Mouse (Mus musculus): Measurements from ENCODE around the gene Colgalt2. TPM values are rescaled to one million over a fixed set of nuclear protein-coding genes. Genes with fewer than 3 reads are reported as not detected.

Colgalt2 gene
- total RNA-seq, 2 experiments from 2014 or later = 5.3 TPM

DNA sequence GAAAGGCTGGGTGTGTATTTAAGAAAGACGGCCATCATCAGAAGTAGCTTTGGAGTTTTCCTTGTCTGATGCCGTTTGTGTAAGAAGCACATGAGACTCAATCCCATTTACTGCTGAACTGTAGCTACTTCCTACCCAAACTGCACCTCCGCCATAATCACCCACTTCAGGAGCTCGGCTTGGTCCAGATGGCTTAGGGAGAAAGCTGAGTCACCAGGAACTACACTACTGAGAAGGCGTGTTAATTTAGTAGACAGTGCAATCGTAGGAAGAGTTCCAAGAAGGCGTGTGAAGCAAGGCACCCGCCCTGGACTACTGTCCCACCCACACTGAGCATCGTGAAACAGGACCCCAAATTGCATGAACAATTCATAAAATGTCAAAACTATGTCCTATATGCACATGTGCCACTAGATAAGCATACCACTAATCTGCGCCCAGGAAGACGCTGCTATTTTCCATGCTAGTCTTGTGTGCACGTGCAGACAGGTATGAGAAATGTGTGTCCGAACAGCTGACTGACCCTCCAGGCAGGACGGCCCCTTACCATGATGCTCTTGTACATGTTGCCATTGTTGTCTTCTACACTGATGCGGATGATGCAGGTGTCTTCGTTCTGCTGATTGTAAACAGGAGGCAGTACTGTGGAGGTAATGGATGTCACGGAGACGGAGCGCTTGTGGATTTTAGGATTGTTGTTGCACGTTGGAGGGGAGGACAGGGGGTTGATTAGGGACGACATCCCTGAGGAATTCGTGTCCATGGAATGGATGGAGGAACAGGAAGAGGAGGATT is 124.7 kb downstream of the Colgalt2 start:
- intact Hi-C loops (cut with DNase I) = loop anchor here (2.0 to 10.0 kb wide), 3 partner anchors 223 to 311 kb away; partner anchors contain the start of genes Arpc5 and Rgl1
- peak; percentile 75 to 81 for DNase-seq (ENCODE audit: low spot score in 2 of 2)

DNA sequence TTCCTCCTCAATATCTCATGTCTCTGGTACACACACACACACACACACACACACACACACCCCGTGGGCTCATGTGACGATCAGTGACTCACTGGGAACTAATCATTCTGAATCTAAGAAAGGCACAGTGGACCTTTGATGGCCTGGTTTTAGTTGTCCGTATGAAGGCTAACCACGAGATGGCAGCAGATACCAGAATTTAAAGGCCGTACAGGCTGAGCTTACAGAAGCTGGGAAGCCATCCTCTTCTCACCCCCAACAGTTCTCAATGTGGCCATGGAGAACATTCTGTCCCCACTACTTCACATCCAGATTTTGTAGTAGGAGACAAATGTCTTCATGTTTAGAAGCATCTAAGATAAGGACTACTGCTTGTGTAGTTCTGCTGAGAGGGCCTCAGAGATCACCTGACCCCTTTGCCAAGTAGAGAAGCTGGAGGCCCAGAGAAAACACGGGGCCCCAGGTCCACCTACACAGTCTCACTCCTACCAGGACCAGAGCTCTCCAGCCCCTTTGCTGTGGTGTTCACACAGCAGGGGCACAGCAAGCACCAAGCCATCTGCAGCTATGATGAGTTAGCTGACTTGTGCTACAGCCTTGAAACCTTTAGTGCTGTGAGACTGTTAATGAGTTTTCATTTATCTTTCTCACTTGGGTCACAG is 125.5 kb downstream of the Colgalt2 start:
- peak; percentile 69 to 76 for DNase-seq (ENCODE audit: low spot score in 2 of 2)
- intact Hi-C loops (cut with DNase I) = loop anchor here (2.0 to 10.0 kb wide), 5 partner anchors 97 to 310 kb away; partner anchors contain the start of genes Arpc5 and Rgl1

DNA sequence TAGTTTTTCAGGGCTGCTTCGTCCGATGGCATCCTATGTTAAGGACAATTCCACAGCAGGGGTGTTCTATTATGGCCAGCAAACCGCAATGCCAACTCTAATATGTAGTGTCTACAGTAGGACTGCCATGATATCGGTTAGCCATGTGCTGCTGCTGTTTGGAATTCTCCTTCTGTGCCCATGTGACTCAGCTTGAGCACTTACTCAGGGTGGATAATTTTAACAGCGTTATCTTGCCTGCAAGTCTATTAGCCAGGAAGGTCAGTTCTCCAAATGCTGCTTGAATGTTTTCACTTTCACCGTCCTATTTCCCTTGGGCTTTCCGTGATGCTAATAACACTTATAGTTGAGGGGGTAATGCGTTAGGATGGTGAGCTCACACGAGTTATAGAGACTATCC is 126.5 kb downstream of the Colgalt2 start:
- intact Hi-C loops (cut with DNase I) = loop anchor here (5.0 to 10.0 kb wide), 3 partner anchors 96 to 309 kb away; no protein-coding TSS in a partner anchor
- DNase-seq (ENCODE audit: low spot score in 2 of 2) = no peak

- DNase-seq (ENCODE audit: low spot score in 2 of 2) = no peak
- intact Hi-C loops (cut with DNase I) = loop anchor here (5.0 to 10.0 kb wide), 3 partner anchors 94 to 307 kb away; no protein-coding TSS in a partner anchor
Observed at GRCm38 (mm10) chr1:152528214-152528613, 128.6 kb downstream of the Colgalt2 start.

GRCm38 (mm10) chr1:152528778-152529177 is 129.1 kb downstream of the Colgalt2 start:
- DNase-seq (ENCODE audit: low spot score in 2 of 2) = no peak
- intact Hi-C loops (cut with DNase I) = loop anchor here (5.0 to 10.0 kb wide), 3 partner anchors 94 to 306 kb away; no protein-coding TSS in a partner anchor

- no peak for DNase-seq (ENCODE audit: low spot score in 2 of 2)
- intact Hi-C loops (cut with DNase I) = no loop called here
Observed at GRCm38 (mm10) chr1:152531498-152531897, 131.9 kb downstream of the Colgalt2 start.

GRCm38 (mm10) chr1:152534531-152534930 is 134.9 kb downstream of the Colgalt2 start:
- intact Hi-C loops (cut with DNase I) = no loop called here
- DNase-seq (ENCODE audit: low spot score in 2 of 2) = no peak

DNA sequence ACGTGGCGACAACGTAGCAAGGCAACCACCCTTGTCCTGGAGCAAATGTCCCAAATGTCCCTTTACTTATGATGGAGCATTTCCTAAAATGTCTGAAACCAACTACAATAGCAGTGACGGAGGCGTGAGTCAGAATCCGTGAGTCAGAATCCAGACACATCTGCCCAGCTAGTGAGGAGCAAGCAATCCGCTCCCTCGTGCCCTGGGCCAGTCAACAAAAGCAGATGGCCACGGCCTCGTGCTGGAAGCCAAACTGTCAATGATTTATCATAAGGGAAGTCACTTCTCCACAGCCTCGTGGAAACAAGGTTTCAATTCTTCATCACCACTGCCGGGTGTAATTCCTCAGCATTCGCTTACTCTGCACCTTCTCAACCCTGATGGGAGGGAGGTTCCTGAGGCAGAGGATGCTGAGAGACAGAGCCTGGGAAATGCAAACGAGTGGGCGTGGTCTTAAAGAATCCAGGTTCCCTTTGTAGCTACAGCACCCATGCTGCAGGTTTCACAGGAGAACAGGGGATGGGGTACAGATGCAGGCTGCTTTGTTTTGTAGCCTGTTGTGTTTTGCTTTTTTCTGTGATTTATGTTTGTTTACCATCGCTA is 136.9 kb downstream of the Colgalt2 start:
- peak; percentile 35 to 41 for DNase-seq (ENCODE audit: low spot score in 2 of 2)
- intact Hi-C loops (cut with DNase I) = no loop called here

- intact Hi-C loops (cut with DNase I) = no loop called here
- no peak for DNase-seq (ENCODE audit: low spot score in 2 of 2)
Observed at GRCm38 (mm10) chr1:152537186-152537585, 137.6 kb downstream of the Colgalt2 start.

DNA sequence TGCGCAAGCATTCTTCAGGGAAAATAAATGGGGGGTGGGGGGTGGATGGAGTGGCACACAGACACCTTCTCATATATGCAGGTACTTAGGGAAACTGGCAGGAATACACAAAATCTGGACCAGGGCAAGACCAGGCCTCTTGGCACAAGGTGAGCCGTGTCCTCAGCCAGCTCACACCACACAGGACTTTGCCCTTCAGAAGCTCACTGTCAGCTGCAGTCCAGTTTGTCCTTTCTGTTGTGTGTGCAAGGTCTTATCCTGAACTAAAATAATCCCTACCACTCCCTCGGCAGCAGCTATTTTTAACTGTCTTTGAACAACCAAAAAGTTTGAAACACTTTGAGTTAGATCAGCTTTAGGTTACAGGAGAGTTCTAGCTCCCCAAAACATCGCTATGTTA is 139.2 kb downstream of the Colgalt2 start:
- intact Hi-C loops (cut with DNase I) = no loop called here
- no peak for DNase-seq (ENCODE audit: low spot score in 2 of 2)

GRCm38 (mm10) chr1:152540304-152540887 is 140.8 kb downstream of the Colgalt2 start:
- no peak for DNase-seq (ENCODE audit: low spot score in 2 of 2)
- intact Hi-C loops (cut with DNase I) = no loop called here

- no peak for DNase-seq (ENCODE audit: low spot score in 2 of 2)
- intact Hi-C loops (cut with DNase I) = no loop called here
Observed at GRCm38 (mm10) chr1:152542747-152543378, 143.2 kb downstream of the Colgalt2 start.

DNA sequence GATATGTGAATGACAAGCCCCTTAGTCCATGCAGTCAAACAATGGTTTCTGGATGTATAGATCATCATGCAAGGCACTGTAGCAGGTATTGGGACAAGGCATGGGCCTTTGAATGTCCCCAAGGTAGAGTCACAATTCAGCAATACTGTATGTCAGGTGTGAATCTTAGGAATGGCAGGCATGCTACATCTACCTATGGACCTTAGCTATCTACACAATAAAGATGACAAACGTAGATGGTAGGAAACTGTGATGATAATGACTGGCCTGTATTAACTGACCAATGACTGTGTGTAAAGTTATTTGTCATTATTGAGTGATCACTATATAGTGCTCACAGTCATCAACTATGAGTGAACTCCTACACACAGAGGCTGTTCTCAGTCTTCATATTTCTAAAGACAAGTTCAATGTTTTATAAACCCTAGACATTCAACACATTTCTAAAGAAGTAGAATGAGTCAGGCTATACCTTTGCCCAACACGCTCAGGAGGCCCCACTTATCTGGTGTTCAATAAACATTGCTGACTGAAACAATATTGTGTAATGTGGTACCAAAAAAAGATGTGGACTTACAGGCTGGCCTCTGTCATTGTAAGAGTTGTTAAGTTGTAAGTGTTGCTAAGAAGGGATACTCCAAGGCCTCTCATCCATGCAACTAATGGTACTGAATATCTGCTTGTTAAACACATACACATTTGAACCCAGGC is 144.0 kb downstream of the Colgalt2 start:
- DNase-seq (ENCODE audit: low spot score in 2 of 2) = no peak
- intact Hi-C loops (cut with DNase I) = no loop called here

- no peak for DNase-seq (ENCODE audit: low spot score in 2 of 2)
- intact Hi-C loops (cut with DNase I) = no loop called here
Observed at GRCm38 (mm10) chr1:152549061-152549738, 149.6 kb downstream of the Colgalt2 start.

DNA sequence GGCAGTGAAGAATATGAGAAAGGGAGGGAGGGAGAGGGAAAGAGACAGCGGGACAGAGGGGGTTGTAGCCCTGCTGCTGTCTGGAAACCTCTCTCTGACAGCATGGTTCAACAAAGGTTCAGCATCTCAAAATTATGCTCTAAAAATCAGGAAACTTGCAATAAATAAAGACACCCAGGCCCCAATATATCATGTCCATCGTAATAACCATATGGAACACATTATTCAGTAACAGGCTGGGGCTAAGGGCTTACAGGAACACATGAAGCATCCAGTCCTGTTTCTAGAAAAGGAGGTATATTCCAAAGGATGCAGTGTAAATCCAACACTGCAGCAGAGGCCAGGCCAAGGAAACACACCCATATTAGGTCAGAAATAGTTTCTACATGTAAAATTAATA is 150.9 kb downstream of the Colgalt2 start:
- no peak for DNase-seq (ENCODE audit: low spot score in 2 of 2)
- intact Hi-C loops (cut with DNase I) = loop anchor here (10.0 kb wide), 1 partner anchor 74 kb away; no protein-coding TSS in a partner anchor

- intact Hi-C loops (cut with DNase I) = loop anchor here (10.0 kb wide), 1 partner anchor 74 kb away; no protein-coding TSS in a partner anchor
- DNase-seq (ENCODE audit: low spot score in 2 of 2) = no peak
Observed at GRCm38 (mm10) chr1:152550973-152551372, 151.3 kb downstream of the Colgalt2 start.

GRCm38 (mm10) chr1:152553912-152554547 is 154.4 kb downstream of the Colgalt2 start:
- intact Hi-C loops (cut with DNase I) = loop anchor here (10.0 kb wide), 1 partner anchor 71 kb away; no protein-coding TSS in a partner anchor

More at GRCm38 (mm10) chr1:152553912-152554547, 154.4 kb downstream of the Colgalt2 start:
- DNase-seq (ENCODE audit: low spot score in 2 of 2) = no peak
